Mouse (Mus musculus) kidney, embryonic 15.5 days (tissue): Measurements from ENCODE around the gene Dph1. TPM values are rescaled to one million over a fixed set of nuclear protein-coding genes. Genes with fewer than 3 reads are reported as not detected.

Source experiments
- ATAC-seq: fragments of 200-750 bp; cut with Nextera tagmentation; replicated peaks from 2 replicates; pipeline ENCODE4 v1.8.0; 2017; ENCODE audit warnings: moderate TSS enrichment; ENCODE audit not compliant: low FRiP score
- H3K27ac ChIP-seq: fragments of 300-500 bp; sonication (generic); 2 replicates; pipeline ENCODE4 v1.5.1; 2015; ENCODE audit warnings: mild to moderate bottlenecking, inconsistent platforms
- H3K27me3 ChIP-seq: fragments of 300-500 bp; sonication (generic); 2 replicates; pipeline ENCODE4 v1.6.1; 2015; ENCODE audit warnings: inconsistent platforms
- H3K36me3 ChIP-seq: fragments of 300-500 bp; sonication (generic); 2 replicates; pipeline ENCODE4 v1.6.1; 2015; ENCODE audit warnings: inconsistent platforms
- H3K4me1 ChIP-seq: fragments of 300-500 bp; sonication (generic); 2 replicates; pipeline ENCODE4 v1.6.1; 2015; ENCODE audit warnings: inconsistent platforms
- H3K4me2 ChIP-seq: fragments of 300-500 bp; sonication (generic); 2 replicates; pipeline ENCODE4 v1.6.1; 2015; ENCODE audit warnings: moderate library complexity, mild to moderate bottlenecking, inconsistent platforms
- H3K4me3 ChIP-seq: fragments of 300-500 bp; sonication (generic); replicated peaks from 2 replicates; pipeline ENCODE4 v1.5.1; 2015; ENCODE audit warnings: mild to moderate bottlenecking, inconsistent platforms
- H3K9ac ChIP-seq: fragments of 300-500 bp; sonication (generic); 2 replicates; pipeline ENCODE4 v1.6.1; 2015; ENCODE audit warnings: mild to moderate bottlenecking, inconsistent platforms
- H3K9me3 ChIP-seq: fragments of 300-500 bp; sonication (generic); replicated peaks from 2 replicates; pipeline ENCODE4 v1.6.1; 2016; ENCODE audit warnings: inconsistent platforms
- WGBS: fragments of 180-500 bp; shearing (Covaris S2); methylation state at CpG from one replicate; pipeline ENCODE4 v1.1.7; 2015; ENCODE audit warnings: mixed read lengths; 5-methylcytosine and 5-hydroxymethylcytosine counted together
- polyA plus RNA-seq: library from polyadenylated mRNA; unstranded; fragments of >200 nt; fragmentation: Nextera tagmentation; extraction: Ambion mirVana; gene quantifications from 2 replicates; pipeline ENCODE4 v1.2.1, GENCODE M21; 2015

Dph1 gene
- polyA plus RNA-seq, 1 experiment from 2014 or later: 24.6 TPM

- ATAC-seq: no peak
- peak overlapping the region; percentile 67; the same call in 1 of the 2 replicates for H3K9ac ChIP-seq
- no peaks in the 10 kb centered on the region for H3K9me3 ChIP-seq
- peaks cover 68% of the 10 kb centered on the region for H3K36me3 ChIP-seq
- peak overlapping the region; percentile 94 for H3K4me2 ChIP-seq
- WGBS: 64% methylated on average over 6 of the region's 6 CpGs
- H3K27ac ChIP-seq: peak overlapping the region; percentile 95
- peaks cover 76% of the 10 kb centered on the region for H3K4me1 ChIP-seq
- peak overlapping the region; percentile 2; the same call in 1 of the 2 replicates for H3K4me3 ChIP-seq
- peaks cover 47% of the 10 kb centered on the region for H3K27me3 ChIP-seq
Observed at GRCm38 (mm10) chr11:75163379-75163778, 27.7 kb downstream of the Dph1 start.

- Histone ChIP-seq H3K4me2 (peak overlapping the region; percentile 94), H3K27ac (peak overlapping the region; percentile 95), H3K4me3 (0 out of 2 replicates have a peak overlapping the region, but pooled peaks have one; percentile 2), H3K27me3 (peaks cover 39% of the 10 kb centered on the region), H3K36me3 (peaks cover 68% of the 10 kb centered on the region), H3K4me1 (peaks cover 75% of the 10 kb centered on the region), H3K9me3 (no peaks in the 10 kb centered on the region), H3K9ac (no peak overlapping the region)
- ATAC-seq: no peak
- WGBS: 76% methylated on average over 12 of the region's 12 CpGs
Observed at GRCm38 (mm10) chr11:75162591-75163080, 28.4 kb downstream of the Dph1 start.

- no peak overlapping the region for H3K9ac ChIP-seq
- ATAC-seq: no peak
- WGBS: 59% methylated on average over 4 of the region's 4 CpGs
Observed at GRCm38 (mm10) chr11:75161417-75162008, 29.5 kb downstream of the Dph1 start.

GRCm38 (mm10) chr11:75160954-75161353 is 30.1 kb downstream of the Dph1 start:
- no peak for ATAC-seq
- 73% methylated on average over 7 of the region's 7 CpGs for WGBS
- H3K27ac ChIP-seq: peak overlapping the region; percentile 95
- peaks cover 23% of the 10 kb centered on the region for H3K27me3 ChIP-seq
- H3K36me3 ChIP-seq: peaks cover 66% of the 10 kb centered on the region
- no peak overlapping the region for H3K4me2 ChIP-seq
- H3K4me3 ChIP-seq: no peak overlapping the region
- H3K9me3 ChIP-seq: no peaks in the 10 kb centered on the region
- H3K9ac ChIP-seq: no peak overlapping the region
- peaks cover 73% of the 10 kb centered on the region for H3K4me1 ChIP-seq

More at GRCm38 (mm10) chr11:75161417-75162008, 29.5 kb downstream of the Dph1 start:
- Histone ChIP-seq H3K4me3 (no peak overlapping the region), H3K36me3 (peaks cover 67% of the 10 kb centered on the region), H3K4me1 (peaks cover 73% of the 10 kb centered on the region), H3K9me3 (no peaks in the 10 kb centered on the region), H3K4me2 (no peak overlapping the region), H3K27me3 (peaks cover 28% of the 10 kb centered on the region), H3K27ac (peak overlapping the region; percentile 95)

- Histone ChIP-seq H3K27me3 (peaks cover 9% of the 10 kb centered on the region), H3K27ac (peak overlapping the region; percentile 81), H3K4me2 (no peak overlapping the region), H3K9ac (no peak overlapping the region), H3K4me3 (no peak overlapping the region), H3K4me1 (peaks cover 60% of the 10 kb centered on the region), H3K36me3 (peaks cover 60% of the 10 kb centered on the region), H3K9me3 (no peaks in the 10 kb centered on the region)
- WGBS: 63% methylated on average over 2 of the region's 2 CpGs
- ATAC-seq: no peak
Observed at GRCm38 (mm10) chr11:75159564-75159963, 31.5 kb downstream of the Dph1 start.

- H3K27ac ChIP-seq: peak overlapping the region; percentile 81
- no peak for ATAC-seq
- peaks cover 67% of the 10 kb centered on the region for H3K4me1 ChIP-seq
- H3K4me3 ChIP-seq: no peak overlapping the region
- no peaks in the 10 kb centered on the region for H3K9me3 ChIP-seq
- no peak overlapping the region for H3K9ac ChIP-seq
- WGBS: 83% methylated on average over 14 of the region's 14 CpGs
- no peak overlapping the region for H3K4me2 ChIP-seq
- H3K27me3 ChIP-seq: no peaks in the 10 kb centered on the region
- H3K36me3 ChIP-seq: peaks cover 49% of the 10 kb centered on the region
Observed at GRCm38 (mm10) chr11:75158432-75158831, 32.6 kb downstream of the Dph1 start.

GRCm38 (mm10) chr11:75157901-75158300 is 33.1 kb downstream of the Dph1 start:
- H3K27me3 ChIP-seq: no peaks in the 10 kb centered on the region
- no peak overlapping the region for H3K4me2 ChIP-seq
- 21% methylated on average over 2 of the region's 2 CpGs for WGBS
- H3K4me1 ChIP-seq: peaks cover 67% of the 10 kb centered on the region
- H3K27ac ChIP-seq: peak overlapping the region; percentile 81
- no peak for ATAC-seq
- no peak overlapping the region for H3K4me3 ChIP-seq
- H3K9me3 ChIP-seq: no peaks in the 10 kb centered on the region
- H3K36me3 ChIP-seq: peaks cover 48% of the 10 kb centered on the region
- H3K9ac ChIP-seq: no peak overlapping the region

- no peak for ATAC-seq
- Histone ChIP-seq H3K9me3 (no peaks in the 10 kb centered on the region), H3K4me2 (no peak overlapping the region), H3K4me3 (no peak overlapping the region), H3K27me3 (no peaks in the 10 kb centered on the region), H3K27ac (peak overlapping the region; percentile 81), H3K4me1 (peaks cover 65% of the 10 kb centered on the region), H3K36me3 (peaks cover 39% of the 10 kb centered on the region), H3K9ac (no peak overlapping the region)
- WGBS: 55% methylated on average over 4 of the region's 4 CpGs
Observed at GRCm38 (mm10) chr11:75157037-75157436, 34.0 kb downstream of the Dph1 start.

GRCm38 (mm10) chr11:75156416-75156815 is 34.6 kb downstream of the Dph1 start:
- H3K4me1 ChIP-seq: peaks cover 60% of the 10 kb centered on the region
- ATAC-seq: no peak

GRCm38 (mm10) chr11:75155985-75156384 is 35.1 kb downstream of the Dph1 start:
- H3K9me3 ChIP-seq: no peaks in the 10 kb centered on the region
- H3K4me2 ChIP-seq: no peak overlapping the region
- peak overlapping the region; percentile 81 for H3K27ac ChIP-seq
- no peak overlapping the region for H3K4me3 ChIP-seq
- no peaks in the 10 kb centered on the region for H3K27me3 ChIP-seq
- no peak for ATAC-seq
- peaks cover 30% of the 10 kb centered on the region for H3K36me3 ChIP-seq
- no peak overlapping the region for H3K9ac ChIP-seq
- WGBS: 62% methylated on average over 6 of the region's 6 CpGs
- H3K4me1 ChIP-seq: peaks cover 58% of the 10 kb centered on the region

More at GRCm38 (mm10) chr11:75156416-75156815, 34.6 kb downstream of the Dph1 start:
- Histone ChIP-seq H3K4me2 (no peak overlapping the region), H3K27me3 (no peaks in the 10 kb centered on the region), H3K4me3 (no peak overlapping the region), H3K9ac (no peak overlapping the region), H3K36me3 (peaks cover 33% of the 10 kb centered on the region), H3K27ac (peak overlapping the region; percentile 81), H3K9me3 (no peaks in the 10 kb centered on the region)
- 66% methylated on average over 5 of the region's 5 CpGs for WGBS

- WGBS: 69% methylated on average over 6 of the region's 6 CpGs
- Histone ChIP-seq H3K4me1 (peaks cover 51% of the 10 kb centered on the region), H3K9me3 (no peaks in the 10 kb centered on the region), H3K4me2 (no peak overlapping the region), H3K36me3 (peaks cover 28% of the 10 kb centered on the region), H3K4me3 (no peak overlapping the region), H3K27ac (peak overlapping the region; percentile 85), H3K9ac (no peak overlapping the region), H3K27me3 (no peaks in the 10 kb centered on the region)
- ATAC-seq: no peak
Observed at GRCm38 (mm10) chr11:75154053-75154585, 36.9 kb downstream of the Dph1 start.
